Mouse (Mus musculus) testis, adult 10 weeks (tissue): Measurements from ENCODE around the gene Lrrc39. TPM values are rescaled to one million over a fixed set of nuclear protein-coding genes. Genes with fewer than 3 reads are reported as not detected.

Experiments
- polyA plus RNA-seq: library from polyadenylated mRNA; stranded (reverse); fragments of 350-450 nt; fragmentation: Illumina TruSeq; extraction: RNeasy Lipid Tissue Mini Kit (QIAGEN cat#74804); gene quantifications from one replicate; pipeline ENCODE4 v1.2.3, GENCODE M21; 2014; ENCODE audit warnings: low read depth, low replicate concordance

Gene Lrrc39
- not detected for polyA plus RNA-seq

DNA sequence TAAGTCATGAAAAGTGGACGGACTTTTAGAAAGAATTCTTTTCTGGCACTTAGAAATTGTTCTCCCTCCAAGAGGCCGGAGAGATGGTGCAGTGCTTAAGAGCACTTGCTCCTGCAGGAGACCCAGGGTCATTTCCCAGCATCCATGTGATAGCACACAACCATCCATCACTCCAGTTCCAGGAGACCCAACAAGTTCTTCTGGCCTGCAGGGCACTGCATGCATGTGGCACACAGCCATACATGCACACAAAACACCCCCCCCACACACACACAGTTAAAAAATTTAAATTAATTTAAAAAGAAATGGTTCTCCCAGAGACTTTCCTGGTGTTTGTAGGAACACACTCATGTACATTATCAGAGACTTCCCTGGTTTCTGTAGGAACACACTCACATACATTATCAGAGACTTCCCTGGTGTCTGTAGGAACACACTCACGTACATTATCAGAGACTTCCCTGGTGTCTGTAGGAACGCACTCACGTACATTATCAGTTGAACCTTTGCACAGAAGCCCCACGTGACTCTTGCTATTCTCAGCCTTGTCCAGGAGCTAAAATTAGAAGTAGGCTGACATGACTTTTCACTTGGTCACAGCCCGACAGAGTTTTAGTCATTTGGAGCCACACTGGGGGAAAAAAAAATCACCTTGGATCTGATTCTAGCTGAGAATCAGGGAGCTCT, at the start of gene Lrrc39:
Lrrc39 (plus strand) TSS at position 566 of the 687 bp plus-strand sequence.

DNA sequence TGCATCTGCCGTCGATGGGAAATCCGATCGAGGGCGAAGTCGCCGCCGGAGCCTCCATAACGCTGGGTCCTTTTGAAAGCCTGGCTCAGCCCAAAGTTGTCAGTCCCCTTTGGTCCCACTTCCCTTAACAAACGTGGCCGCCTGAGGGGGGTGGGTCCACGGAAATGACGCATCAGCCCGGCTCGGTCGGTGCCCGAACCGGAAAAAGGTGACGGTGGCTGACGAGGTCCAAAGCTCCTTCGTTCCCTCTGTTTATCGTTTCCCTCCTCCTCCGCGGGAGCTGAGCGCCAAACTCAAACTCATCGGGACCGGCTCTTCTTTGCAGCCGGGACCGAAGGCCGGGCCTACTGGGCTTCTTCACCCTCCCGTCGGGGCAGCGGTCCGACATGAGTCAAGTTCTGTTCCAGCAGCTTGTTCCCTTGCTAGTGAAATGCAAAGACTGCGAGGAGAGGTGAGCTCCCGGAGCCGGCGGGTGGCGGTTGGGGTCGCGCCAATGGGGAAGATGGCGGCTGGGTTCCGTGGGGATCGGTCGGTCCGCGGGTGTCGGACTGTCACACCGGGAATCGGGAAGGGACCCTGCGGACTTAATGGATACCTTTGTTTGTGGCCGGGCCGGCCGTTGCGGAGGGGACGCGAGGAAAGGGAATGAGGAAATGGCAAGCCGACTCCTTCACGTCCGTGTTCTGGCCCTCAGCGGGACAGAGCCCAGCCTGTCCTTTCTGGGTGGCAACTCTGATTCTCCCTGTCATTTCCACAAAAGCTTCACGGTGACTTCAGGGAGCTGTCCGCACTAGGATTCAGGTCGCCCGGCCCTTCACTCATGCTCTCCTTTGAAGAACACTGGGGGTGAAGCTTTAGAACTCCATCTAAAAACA, 32.2 kb downstream of the Lrrc39 start, which contains the start of gene Sass6:
Sass6 (plus strand) TSS at position 255 of the 875 bp plus-strand sequence.

DNA sequence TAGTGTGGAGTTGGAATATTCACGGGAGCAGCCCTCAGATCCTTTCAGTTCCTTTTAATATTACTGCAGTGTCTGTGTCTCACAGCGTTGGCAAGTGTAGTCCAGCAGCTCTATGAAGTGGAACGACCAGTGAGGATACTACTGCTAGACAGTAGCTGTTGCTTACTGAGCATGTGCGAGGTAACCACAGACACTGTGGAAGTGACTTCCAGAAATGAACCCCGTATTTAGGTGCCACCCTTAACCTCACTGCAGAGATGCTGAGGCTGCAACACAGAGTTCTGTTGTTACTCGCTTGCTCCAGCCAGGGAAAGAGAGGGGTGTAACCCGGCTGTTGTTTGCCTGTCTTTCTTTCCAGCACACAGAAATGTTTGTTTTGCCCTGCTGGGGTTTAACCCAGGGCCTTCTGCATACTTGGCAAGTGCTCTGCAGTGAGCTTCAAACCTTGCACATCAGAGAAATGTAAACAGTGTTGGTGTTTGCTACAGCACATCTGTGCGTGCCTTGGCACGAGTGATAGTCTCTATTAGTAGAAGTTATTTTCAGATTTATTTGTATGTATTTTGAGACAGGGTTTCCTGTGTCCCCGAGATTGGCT, 51.6 kb downstream of the Lrrc39 start, which contains the start of gene Trmt13:
Trmt13 (minus strand) TSS at position 293 of the 598 bp plus-strand sequence.

Other genes with a start within 250 kb of the Lrrc39 start
- 236 TPM for gene Cdc14a, start 138.9 kb upstream of the Lrrc39 start, polyA plus RNA-seq
- gene Rtca, start 54.8 kb upstream of the Lrrc39 start, polyA plus RNA-seq: 166 TPM
- gene Dbt, start 49.9 kb upstream of the Lrrc39 start, polyA plus RNA-seq: 9.6 TPM
- gene Sass6, start 32.0 kb downstream of the Lrrc39 start, polyA plus RNA-seq: 156 TPM
- gene Trmt13, start 51.6 kb downstream of the Lrrc39 start, polyA plus RNA-seq: 20.9 TPM
- gene Mfsd14a, start 99.7 kb downstream of the Lrrc39 start, polyA plus RNA-seq: 167 TPM
- gene Gm43191, start 118.3 kb downstream of the Lrrc39 start, polyA plus RNA-seq: 0.38 TPM
- gene Slc35a3, start 149.9 kb downstream of the Lrrc39 start, polyA plus RNA-seq: 67.2 TPM
- 8.6 TPM for gene Agl, start 245.2 kb downstream of the Lrrc39 start, polyA plus RNA-seq